In genomic region chr1:106684546-106684945, GRCm38 (mm10) we compare ENCODE assay signal across 24 mouse cellular contexts.
"Had no signal": no experiment of that assay in that cellular context is flagged by ENCODE, and none has a peak within 500 bp of the region (broad histone marks: within the 10 kb centered on the region; RNA-seq: fewer than 3 reads in every experiment).

No protein-coding gene starts in this region.

- H3K9me3 ChIP-seq: heart, embryonic 13.5 days; heart, embryonic 15.5 days; hindbrain, embryonic 13.5 days; hindbrain, embryonic 15.5 days; limb, embryonic 13.5 days; limb, embryonic 15.5 days; liver, embryonic 12.5 days had no signal

- H3K36me3 ChIP-seq: heart, embryonic 13.5 days; heart, embryonic 15.5 days; hindbrain, embryonic 13.5 days; hindbrain, embryonic 15.5 days; limb, embryonic 15.5 days; liver, embryonic 12.5 days had no signal

- H3K4me3 ChIP-seq: heart, adult 2 months; heart, embryonic 13.5 days; heart, embryonic 15.5 days; hindbrain, embryonic 13.5 days; hindbrain, embryonic 15.5 days; limb, embryonic 13.5 days; limb, embryonic 15.5 days; liver, embryonic 12.5 days had no signal

- H3K27me3 ChIP-seq: heart, embryonic 13.5 days; heart, embryonic 15.5 days; hindbrain, embryonic 13.5 days; hindbrain, embryonic 15.5 days; limb, embryonic 13.5 days; limb, embryonic 15.5 days; liver, embryonic 12.5 days had no signal

- H3K27ac ChIP-seq: heart, adult 2 months; heart, embryonic 13.5 days; heart, embryonic 15.5 days; hindbrain, embryonic 13.5 days; hindbrain, embryonic 15.5 days; hindbrain, postnatal 0 days; limb, embryonic 13.5 days; limb, embryonic 15.5 days; liver, embryonic 12.5 days had no signal

- H3K4me2 ChIP-seq: heart, embryonic 11.5 days; heart, embryonic 13.5 days; heart, embryonic 15.5 days; hindbrain, embryonic 13.5 days; hindbrain, embryonic 15.5 days; limb, embryonic 13.5 days; limb, embryonic 15.5 days; liver, embryonic 12.5 days had no signal

- H3K9ac ChIP-seq: heart, embryonic 13.5 days; heart, embryonic 15.5 days; hindbrain, embryonic 13.5 days; hindbrain, embryonic 15.5 days; limb, embryonic 13.5 days; limb, embryonic 15.5 days; liver, embryonic 12.5 days had no signal

- H3K4me1 ChIP-seq: hindbrain, embryonic 13.5 days; hindbrain, embryonic 15.5 days; limb, embryonic 13.5 days had no signal

- DNase-seq: gastrocnemius, postnatal 14 days; gastrocnemius, postnatal 36 days; heart, adult 11 months; heart, adult 2 months; heart, postnatal 14 days; heart, postnatal 36 days; kidney, adult 11 months; kidney, adult 2 months; kidney, postnatal 10 days; kidney, postnatal 25 days; kidney, postnatal 4 days; layer of hippocampus, adult 9-11 months; layer of hippocampus, postnatal 36 days; left cerebral cortex, postnatal 4 days had no signal

- ATAC-seq: hindbrain, postnatal 0 days; intestine, embryonic 16.5 days; liver, embryonic 12.5 days had no signal
